Mouse (Mus musculus): Measurements from ENCODE around the gene Eif2b1. TPM values are rescaled to one million over a fixed set of nuclear protein-coding genes. Genes with fewer than 3 reads are reported as not detected.
"Not testable (repeated sequence)": the region's sequence is repeated elsewhere in the genome, so short reads cannot be mapped to it uniquely, and the experiment has no call there.

Gene Eif2b1
- total RNA-seq (2021): 10 to 100 TPM; 39.8 to 43.6 TPM

DNA sequence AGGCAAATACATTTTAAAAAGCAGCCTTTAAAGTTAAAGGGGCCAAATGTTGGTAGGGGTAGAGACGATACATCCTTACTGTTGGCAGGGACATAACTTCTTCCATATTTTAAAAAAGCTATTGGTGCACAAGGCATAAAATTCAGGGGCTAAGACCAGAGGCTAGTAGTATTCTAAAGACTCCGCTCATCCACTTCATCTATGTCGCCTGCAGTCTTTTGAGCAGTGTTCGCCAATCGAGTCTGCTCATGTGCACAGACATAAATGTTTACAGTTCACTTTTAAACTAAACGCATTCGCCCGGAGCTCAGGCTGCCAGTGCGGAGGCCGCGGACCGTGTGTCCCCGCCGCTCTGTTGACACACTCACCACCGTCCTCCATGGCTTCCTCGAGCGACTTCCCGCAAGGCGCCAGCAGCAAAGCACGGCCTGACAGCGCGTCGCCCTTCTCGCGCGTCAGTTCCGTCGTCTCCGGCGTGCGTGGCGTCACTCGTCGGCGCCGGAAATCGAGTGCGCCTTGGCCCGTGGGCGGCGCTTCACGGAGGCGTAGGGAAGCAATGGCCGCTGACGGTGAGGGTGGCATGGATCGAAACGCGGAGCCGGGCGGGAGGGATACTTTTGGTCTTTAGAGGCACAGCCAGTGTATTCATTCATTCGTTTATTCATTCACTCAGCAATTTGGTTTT lies at the start of gene Eif2b1, which contains the start of gene Gtf2h3:
Gene Eif2b1 (minus strand): TSS at position 499 of the 685 bp plus-strand sequence.
Gene Gtf2h3 (plus strand): TSS at position 508 of the 685 bp plus-strand sequence.
- DNase-seq: peak; percentile 95 to 97
- intact Hi-C loops (cut with DNase I): loop anchor here (2.0 kb wide), 1 partner anchor 26 kb away; the partner anchor contains the start of gene Ddx55

DNA sequence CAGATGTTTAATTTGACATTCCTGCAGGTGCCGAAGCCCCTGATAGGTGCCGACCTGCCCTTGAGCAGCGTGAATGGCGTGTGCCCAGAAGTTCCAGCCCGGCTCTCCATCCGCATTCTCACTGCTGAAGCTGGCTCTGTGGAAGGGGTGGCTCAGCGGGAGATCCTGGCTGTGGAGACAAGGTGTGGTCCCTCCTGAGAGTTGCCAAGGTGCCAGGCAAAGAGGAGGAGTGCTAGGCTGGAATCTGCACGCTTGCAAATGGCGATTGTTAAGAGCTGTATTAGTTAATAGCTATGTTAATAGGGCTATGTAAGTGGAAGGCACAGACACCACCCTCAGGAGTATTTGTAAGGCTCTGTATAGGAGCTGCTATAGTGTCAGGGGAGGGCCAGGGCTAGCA lies 45.4 kb upstream of the Eif2b1 start:
- intact Hi-C loops (cut with DNase I): no loop called here
- no peak for DNase-seq

DNA sequence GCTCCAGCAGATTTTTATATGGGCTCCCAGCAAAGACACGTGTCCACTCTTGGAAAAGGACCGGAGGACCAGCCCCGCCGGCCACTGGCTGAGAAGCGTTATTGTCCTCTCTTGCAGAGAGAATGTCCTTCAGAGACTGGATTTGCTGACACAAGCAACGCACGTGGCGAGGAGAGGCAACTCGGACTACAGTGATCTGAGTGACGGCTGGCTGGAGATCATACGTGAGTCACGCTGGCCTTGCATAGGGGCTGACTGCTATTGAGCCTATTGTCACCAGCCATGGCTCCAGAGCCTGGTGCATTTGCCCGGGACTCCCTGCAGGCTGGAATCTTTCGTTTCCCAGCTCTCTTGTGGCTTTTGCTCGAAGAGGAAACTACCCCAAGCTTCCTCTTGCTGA lies 44.0 kb upstream of the Eif2b1 start:
- intact Hi-C loops (cut with DNase I): no loop called here
- DNase-seq: no peak

DNA sequence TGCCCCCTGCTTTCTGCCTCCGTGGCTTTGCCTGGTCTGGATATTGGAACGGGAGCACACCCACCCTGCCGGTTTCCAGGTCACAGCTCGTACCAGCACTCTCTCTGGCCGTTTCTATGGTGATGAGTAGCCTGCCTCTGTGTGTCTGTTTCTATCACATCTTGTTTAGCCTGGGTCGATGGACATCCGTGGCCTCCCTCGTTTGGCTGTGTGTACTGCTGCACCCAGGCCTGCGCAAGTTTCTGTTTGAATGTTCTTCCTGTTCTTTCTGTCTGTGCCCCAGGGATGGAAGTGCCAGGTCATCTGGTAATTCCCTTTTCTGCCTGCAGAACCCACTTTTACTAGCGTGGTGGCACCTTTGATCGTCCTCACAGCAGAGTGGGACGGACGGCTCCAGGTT lies 42.4 kb upstream of the Eif2b1 start:
- no peak for DNase-seq
- intact Hi-C loops (cut with DNase I): no loop called here

DNA sequence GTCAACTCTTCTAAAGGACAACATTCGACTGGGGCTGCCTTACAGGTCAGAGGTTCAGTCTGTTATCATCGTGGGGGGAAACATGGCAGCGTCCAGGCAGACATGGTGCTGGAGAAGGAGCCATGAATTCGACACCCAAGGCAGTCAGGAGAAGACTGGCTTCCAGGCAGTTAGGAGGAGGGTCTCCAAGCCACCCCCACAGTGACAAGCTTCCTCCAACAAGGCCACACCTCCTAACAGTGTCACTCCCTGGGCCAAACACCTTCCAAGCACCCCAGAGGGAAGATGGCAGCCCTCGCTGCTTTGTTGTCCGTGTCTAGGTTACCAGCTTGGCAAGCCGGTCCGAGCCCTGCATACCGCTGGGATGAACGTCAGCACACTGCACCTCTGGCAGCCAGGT lies 39.8 kb upstream of the Eif2b1 start:
- no peak for DNase-seq
- intact Hi-C loops (cut with DNase I): no loop called here

DNA sequence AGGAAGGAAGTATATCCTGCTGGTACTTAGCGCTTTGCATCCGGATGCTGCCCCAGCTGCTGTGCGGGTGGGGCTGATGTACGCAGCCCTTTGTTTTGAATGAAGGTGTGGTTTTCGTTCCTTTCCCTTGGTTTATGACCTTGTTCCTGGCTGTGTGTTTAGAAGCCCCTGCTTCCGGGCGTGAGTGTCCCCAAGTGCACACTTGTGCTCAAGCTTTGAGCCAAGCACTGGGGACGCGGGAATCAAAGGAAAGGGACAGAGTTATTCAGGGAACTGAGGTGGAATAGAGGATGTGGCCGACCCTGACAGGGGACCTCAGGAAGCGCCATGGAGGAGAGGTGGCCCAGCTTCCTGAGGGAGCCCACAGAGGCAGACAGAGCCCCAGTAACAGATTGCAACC lies 35.8 kb upstream of the Eif2b1 start:
- peak; percentile 17 to 31 for DNase-seq
- intact Hi-C loops (cut with DNase I): no loop called here

DNA sequence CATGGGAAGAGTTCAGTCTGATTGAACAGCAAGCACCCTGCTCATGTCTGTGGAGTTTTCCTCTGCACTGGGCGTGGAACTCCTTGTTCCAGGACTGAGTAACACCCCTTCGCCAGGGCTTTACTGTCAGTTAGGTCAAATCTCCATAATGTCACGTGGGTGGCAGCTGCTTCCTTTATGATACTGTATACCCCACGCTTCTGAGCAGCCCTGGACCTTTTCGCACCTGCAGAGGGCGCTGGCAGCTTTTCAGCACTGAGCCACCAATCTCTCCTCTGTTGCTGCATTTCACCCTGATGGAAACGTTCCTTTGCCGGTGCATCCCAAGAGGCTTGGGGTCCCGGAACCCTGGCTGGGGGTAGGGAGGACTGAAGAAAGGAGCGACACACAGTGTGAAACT lies 32.0 kb upstream of the Eif2b1 start:
- no peak for DNase-seq
- intact Hi-C loops (cut with DNase I): no loop called here

DNA sequence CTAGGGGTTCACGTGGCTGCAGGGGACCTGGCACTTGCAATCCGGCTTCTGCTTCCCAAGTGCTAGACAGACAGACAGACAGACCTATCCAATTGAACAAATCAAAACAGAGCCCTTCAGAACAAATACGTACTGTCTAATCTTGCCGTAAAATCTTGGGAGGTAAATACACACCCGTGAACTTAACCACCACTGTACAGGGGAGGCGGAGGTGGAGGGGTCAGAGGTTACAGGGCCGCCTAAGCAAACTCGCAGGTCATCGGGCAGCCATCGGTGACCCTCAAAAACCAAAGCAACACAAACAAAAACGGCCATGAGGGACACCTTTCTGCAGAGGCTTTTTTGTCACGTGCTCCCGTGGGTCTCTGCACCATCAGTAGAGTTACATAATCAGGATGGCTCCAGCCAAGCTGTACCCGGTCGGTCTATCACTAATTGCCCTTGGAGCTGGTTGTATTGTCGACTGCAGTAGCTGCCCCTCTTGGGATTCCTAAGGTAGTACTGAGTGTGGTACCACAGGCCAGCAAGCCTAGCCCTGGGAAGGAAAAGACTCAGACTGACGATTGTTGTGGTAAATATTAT lies 26.2 kb upstream of the Eif2b1 start:
- DNase-seq: no peak
- intact Hi-C loops (cut with DNase I): no loop called here

DNA sequence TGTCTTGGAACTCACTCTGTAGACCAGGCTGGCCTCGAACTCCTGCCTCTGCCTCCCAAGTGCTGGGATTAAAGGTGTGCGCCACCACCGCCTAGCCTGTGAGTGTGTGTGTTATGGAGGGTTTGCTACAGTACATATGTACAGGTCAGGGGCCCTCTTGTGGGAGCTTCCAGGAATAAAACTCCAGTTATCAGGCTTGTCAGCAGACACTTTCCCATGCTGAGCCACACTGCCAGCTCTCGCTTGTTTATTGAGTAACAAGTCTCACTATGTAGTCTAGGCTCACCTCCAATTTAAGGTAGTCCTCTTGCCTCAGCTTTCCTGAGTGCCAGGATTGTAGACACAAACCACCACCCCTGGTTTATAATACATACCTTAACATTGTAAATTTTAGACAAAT lies 25.4 kb upstream of the Eif2b1 start:
- intact Hi-C loops (cut with DNase I): no loop called here
- DNase-seq: peak; percentile 22 to 37

DNA sequence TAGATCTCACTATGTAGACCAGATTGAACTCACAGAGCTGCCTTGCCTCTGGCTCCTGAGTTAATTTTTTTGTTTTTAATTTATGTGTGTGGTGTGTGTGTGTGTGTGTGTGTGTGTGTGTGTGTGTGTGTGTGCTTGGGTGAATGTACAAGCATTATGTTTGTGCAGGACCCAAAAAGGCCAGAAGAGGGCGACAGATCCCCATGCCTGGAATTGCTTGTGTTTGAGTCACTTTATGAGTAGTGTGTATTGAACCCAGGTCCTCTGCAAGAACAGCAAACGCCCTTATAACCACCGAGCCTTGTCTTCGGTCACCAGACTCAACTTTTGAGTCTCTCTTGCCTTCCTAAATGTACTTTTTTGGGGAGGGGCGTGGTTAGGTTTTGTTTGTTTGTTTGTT lies 23.4 kb upstream of the Eif2b1 start:
- intact Hi-C loops (cut with DNase I): loop anchor here (2.0 kb wide), 1 partner anchor 266 kb away; no protein-coding TSS in a partner anchor
- DNase-seq: peak; percentile 35 to 73

DNA sequence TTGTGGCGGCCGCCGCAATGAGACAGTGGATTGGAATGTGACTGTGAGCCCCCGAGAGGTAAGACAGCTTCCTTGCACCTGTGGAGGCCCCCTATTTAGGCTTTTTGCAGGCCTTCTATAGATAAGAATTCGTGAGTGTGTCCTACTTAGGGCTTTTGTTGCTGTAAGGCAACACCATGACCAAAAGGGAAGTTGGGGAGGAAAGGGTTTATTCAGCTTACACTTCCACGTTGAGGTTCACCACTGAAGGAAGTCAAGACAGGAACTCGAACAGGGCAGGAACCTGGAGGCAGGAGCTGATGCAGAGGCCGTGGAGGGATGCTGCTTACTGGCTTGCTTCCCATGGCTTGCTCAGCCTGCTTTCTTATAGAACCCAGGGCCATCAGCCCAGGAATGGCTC lies 20.8 kb upstream of the Eif2b1 start:
- DNase-seq: not testable (repeated sequence)
- intact Hi-C loops (cut with DNase I): loop anchor here (2.0 kb wide), 1 partner anchor 29 kb away; the partner anchor contains the start of gene Atp6v0a2

DNA sequence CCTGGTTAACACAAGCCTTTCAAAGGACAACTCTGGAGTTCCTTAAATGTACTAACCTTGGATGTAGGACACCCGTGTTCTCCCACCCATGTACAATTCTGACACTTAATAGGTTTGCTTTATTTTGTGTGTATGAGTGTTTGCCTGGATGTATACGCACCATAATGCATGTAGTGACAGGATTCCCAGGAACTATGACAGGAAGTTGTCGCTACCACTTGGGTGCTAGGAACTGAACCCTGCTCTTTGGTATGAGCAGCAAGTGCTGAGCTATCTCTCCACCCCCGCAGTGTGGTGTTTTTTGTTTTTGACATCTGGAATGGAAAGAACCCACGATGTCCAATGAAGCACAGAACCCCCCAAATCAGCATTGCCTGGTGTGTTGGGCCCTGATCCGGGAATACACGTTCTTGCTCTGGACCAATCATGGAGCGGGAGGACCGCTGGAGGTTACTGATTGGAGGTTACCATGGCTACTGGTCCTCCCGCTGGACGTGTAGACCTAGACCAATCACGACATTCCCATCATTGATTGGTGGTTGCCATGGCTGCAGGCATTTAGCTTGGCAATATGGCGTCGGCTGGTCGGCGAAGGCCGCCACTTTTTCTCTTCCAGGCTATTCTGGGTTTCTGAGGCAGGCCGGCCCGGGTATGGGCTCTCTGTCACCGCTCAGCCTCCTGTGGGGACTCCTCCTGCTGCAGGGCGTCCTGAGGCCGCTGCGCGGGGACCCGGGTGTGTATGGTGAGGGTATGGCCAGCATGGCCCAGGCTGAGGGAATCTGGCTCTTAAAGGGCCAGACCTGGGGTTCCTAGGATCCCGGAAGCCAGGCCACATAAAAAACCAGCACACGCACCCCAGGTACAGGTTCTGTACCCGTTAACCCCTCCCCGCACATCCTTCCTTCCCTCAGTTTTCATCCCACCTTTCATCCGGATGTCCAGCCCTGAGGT lies 19.6 kb upstream of the Eif2b1 start:
- intact Hi-C loops (cut with DNase I): loop anchor here (2.0 kb wide), 1 partner anchor 30 kb away; the partner anchor contains the start of gene Atp6v0a2
- peak; percentile 96 to 97 for DNase-seq

DNA sequence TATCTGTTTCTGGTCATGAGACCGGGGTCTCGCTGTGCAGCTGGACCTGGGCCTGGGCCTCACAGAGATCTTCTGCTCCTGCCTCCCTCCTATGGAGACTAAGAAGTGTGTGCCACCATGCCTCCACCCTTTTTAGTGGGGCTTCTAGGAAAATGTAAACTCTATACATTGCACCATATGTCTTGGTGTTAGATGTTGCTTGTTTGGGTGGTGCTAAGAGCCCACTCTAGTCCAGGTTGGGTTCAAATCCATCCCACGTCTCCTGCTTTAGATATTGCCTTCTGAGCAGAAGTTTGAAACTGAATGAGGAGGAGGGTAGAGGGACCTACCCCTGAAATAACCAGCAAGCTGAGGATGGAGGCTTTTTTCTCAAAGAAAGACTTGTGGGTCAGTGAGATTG lies 13.8 kb upstream of the Eif2b1 start:
- DNase-seq: no peak
- intact Hi-C loops (cut with DNase I): no loop called here

DNA sequence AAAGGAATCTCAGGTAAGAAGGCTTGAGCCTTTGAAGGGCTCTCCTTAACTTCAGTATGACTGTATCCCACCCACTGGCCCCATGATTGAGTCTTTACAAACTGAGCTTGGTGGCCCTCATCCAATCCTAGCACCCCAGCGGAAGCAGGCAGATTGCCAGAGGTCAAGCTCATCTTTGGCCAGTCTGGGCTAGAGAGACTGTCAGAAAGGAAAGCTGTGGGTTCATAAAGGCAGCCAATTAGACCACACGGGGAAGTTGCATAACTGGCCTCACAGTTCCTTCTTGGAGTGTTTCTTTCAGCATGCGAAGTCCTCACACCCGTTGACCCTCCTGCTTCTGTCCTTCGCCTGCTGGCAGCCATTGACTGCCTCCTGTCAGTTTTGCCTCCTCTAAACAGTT lies 3.6 kb upstream of the Eif2b1 start:
- intact Hi-C loops (cut with DNase I): no loop called here
- peak; percentile 12 to 15 for DNase-seq

DNA sequence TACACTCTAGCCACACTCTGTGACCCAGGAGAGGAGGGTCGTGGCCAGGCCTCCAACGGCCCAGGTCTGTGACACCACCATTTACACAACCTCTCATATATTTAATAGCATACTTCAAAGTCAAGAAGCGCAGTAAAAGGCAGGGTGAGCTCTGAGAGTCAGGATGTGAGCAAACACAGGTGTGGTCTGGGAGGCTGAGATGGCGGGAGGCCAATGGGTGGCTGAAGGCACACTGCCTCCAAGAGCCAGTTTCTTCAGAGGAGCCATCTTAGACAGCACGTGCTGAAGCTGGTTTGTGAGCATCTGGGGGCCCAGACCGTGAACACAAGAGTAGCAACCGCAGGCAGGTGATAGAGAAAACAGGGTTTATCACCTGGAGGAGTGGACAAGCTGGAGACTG lies 3.5 kb downstream of the Eif2b1 start:
- no peak for DNase-seq
- intact Hi-C loops (cut with DNase I): no loop called here

DNA sequence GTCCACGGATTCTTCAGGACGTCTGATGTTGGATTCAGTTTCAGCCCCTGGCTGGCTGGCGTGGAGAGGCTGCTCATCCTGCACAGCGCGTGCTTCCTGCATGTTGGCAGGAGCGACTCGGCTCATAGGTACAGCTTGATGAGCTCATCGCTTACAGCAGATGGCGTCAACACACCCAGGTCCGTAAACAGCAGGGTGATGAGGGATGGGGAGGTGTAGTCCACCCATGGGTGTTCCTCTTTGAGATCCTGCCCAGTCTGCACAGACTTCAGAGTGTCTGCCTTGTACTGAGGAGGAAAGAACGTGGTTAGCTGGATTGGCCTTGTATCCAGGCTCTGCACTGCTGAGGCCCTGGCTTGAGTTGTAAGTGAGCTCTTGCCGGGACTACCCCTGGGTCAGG lies 7.9 kb downstream of the Eif2b1 start:
- intact Hi-C loops (cut with DNase I): no loop called here
- DNase-seq: no peak

DNA sequence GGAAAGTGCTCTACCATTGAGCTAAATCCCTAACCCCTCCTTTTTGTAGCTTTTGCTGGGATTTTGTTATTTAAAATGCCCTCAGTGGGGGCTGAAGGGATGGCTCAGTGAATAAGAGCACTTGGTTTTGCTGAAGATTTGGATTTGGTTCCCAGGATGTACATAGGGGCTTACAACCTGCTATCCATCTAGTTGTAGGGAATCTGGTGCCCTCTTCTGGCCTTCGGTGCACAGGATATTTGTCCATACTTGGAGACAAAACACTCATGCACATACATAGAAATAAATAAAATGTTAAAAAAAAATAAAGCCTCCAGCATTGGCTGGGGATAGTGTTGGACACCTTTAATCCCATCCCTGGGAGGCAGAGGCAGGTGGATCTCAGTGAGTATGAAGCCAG lies 23.8 kb downstream of the Eif2b1 start:
- intact Hi-C loops (cut with DNase I): no loop called here

DNA sequence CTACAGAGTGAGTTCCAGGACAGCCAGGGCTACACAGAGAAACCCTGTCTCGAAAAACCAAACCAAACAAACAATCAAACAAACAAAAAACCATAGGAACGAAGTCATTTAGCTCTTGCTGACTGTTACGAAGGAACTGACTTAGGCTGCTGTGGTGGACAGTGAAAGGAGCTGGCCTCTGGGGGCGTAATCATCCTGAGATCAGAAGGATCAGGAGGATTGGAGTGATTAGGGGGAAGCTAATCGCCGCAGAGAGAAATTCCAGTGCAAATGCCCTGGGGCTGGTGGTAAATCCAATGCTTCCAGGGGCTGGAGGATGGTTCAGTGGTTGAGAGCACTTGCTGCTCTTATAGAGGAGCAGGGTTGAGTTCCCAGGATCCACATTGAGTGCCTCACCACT lies 25.3 kb downstream of the Eif2b1 start:
- intact Hi-C loops (cut with DNase I): loop anchor here (2.0 kb wide), 1 partner anchor 25 kb away; the partner anchor contains the start of genes Eif2b1 and Gtf2h3
- no peak for DNase-seq

More for the DNA sequence above, 23.8 kb downstream of the Eif2b1 start:
- DNase-seq: peak in 1 of 2 experiments; percentile 31

DNA sequence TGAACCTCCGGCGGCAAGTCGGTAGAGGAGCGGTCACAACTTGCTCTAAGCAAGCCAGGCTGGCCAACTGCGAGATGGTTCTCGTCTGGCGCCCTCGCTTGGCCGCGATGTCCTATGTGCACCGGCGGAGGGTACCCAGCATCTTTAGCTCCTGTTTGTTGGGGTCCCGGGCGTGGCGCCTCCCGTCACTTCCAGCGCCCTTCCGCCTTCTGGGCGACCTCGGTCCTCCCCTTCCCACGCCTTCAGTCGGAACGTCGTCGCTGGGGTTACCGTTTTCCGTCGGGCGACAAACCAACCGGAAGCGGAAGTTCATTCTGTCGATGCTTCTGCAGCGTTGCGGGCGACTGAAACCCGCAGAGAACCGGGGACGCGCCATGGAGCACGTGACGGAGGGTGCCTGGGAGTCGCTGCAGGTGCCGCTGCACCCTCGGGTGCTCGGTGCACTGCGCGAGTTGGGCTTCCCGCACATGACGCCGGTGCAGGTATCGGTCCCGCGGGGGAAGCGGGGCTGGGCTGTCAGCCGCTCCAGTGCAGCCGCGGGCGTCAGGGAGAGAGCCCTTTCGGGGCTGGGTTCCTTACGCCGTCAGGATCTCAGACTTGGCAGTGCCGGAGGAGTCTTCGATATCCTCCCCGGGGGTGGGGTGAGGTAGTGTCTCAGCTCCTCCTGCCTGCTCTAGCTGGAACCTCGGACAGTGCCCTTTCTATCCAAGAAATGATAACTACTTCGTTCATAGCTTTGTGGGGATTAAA lies 26.2 kb downstream of the Eif2b1 start, which contains the start of gene Ddx55:
Gene Ddx55 (plus strand): TSS at position 307 of the 750 bp plus-strand sequence.
- DNase-seq: peak; percentile 94 to 97
- intact Hi-C loops (cut with DNase I): loop anchor here (2.0 kb wide), 1 partner anchor 26 kb away; the partner anchor contains the start of genes Eif2b1 and Gtf2h3

DNA sequence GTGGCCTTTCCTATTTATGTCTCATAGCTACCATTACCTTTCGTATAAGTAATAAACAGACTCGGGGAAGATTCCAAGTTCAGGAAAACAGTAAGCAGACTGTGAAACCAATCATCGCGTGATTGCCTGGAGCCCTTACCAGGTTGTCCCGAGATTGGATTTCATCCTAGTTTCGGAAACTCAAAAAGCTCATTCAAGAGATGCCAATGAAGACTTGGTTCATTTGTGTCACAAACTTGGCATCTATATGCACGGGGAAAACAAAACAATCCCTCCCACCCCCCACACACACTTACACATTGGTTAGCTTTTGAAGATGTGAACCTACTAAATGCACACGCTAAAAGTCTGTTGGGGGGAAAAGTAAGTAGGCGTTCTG lies 26.8 kb downstream of the Eif2b1 start:
- intact Hi-C loops (cut with DNase I): loop anchor here (2.0 kb wide), 1 partner anchor 27 kb away; the partner anchor contains the start of genes Eif2b1 and Gtf2h3
- peak in 1 of 2 experiments; percentile 34 for DNase-seq
